Mouse (Mus musculus) spleen, postnatal 0 days (tissue): Measurements from ENCODE around the gene Ccdc12. TPM values are rescaled to one million over a fixed set of nuclear protein-coding genes. Genes with fewer than 3 reads are reported as not detected.

ENCODE experiments used
- polyA plus RNA-seq: library from polyadenylated mRNA; unstranded; fragments of >200 nt; fragmentation: Nextera tagmentation; extraction: Ambion mirVana; gene quantifications from 2 replicates; pipeline ENCODE4 v1.2.1, GENCODE M21; 2015

The Ccdc12 gene
- polyA plus RNA-seq, result 108 and 121 TPM in 2 replicates

GRCm38 (mm10) chr9:110656249-110657221 lies at the start of gene Ccdc12:
Gene Ccdc12, plus strand, starts transcription at chr9:110656503.

GRCm38 (mm10) chr9:110624361-110625166 lies 31.7 kb upstream of the Ccdc12 start, which contains the start of gene Nradd:
Gene Nradd, minus strand, starts transcription at chr9:110624452.

GRCm38 (mm10) chr9:110653655-110654461 lies 2.4 kb upstream of the Ccdc12 start, which contains the start of gene Nbeal2:
Gene Nbeal2, minus strand, starts transcription at chr9:110654161.

GRCm38 (mm10) chr9:110741711-110742294 lies 85.5 kb downstream of the Ccdc12 start, which contains the start of gene Myl3:
Gene Myl3, plus strand, starts transcription at chr9:110741861.

GRCm38 (mm10) chr9:110746961-110747360 lies 90.7 kb downstream of the Ccdc12 start, which contains the start of gene Pth1r:
Gene Pth1r, minus strand, starts transcription at chr9:110747145.

Other genes with a start within 250 kb of the Ccdc12 start
- 4.5 and 5.6 TPM in 2 replicates for gene Ptpn23, start 248.3 kb upstream of the Ccdc12 start, polyA plus RNA-seq
- gene Ngp, start 236.8 kb upstream of the Ccdc12 start, polyA plus RNA-seq, result 845 and 1,245 TPM in 2 replicates
- gene Klhl18, start 179.8 kb upstream of the Ccdc12 start, polyA plus RNA-seq, result 4.7 and 4.8 TPM in 2 replicates
- gene Kif9, start 179.5 kb upstream of the Ccdc12 start, polyA plus RNA-seq, result 0.58 and 0.64 TPM in 2 replicates
- gene Setd2, start 123.9 kb upstream of the Ccdc12 start, polyA plus RNA-seq, result 21.6 and 25.6 TPM in 2 replicates
- 8.8 and 9.2 TPM in 2 replicates for gene Nradd, start 32.1 kb upstream of the Ccdc12 start, polyA plus RNA-seq
- 4.9 and 6.2 TPM in 2 replicates for gene Nbeal2, start 2.3 kb upstream of the Ccdc12 start, polyA plus RNA-seq
- 0.17 TPM in 1 of 2 replicates, not detected in the other for gene Myl3, start 85.4 kb downstream of the Ccdc12 start, polyA plus RNA-seq
- gene Pth1r, start 90.6 kb downstream of the Ccdc12 start, polyA plus RNA-seq, result 10.2 and 12.6 TPM in 2 replicates
- gene Prss42, start 141.7 kb downstream of the Ccdc12 start, polyA plus RNA-seq, result not detected in 2 replicates
- not detected in 2 replicates for gene Prss44, start 157.5 kb downstream of the Ccdc12 start, polyA plus RNA-seq
- not detected in 2 replicates for gene Prss43, start 170.2 kb downstream of the Ccdc12 start, polyA plus RNA-seq
- gene Prss45, start 178.1 kb downstream of the Ccdc12 start, polyA plus RNA-seq, result not detected in 2 replicates
- not detected in 2 replicates for gene Prss46, start 188.0 kb downstream of the Ccdc12 start, polyA plus RNA-seq
- 34.7 and 38.5 TPM in 2 replicates for gene Prss50, start 201.5 kb downstream of the Ccdc12 start, polyA plus RNA-seq
- 1.5 and 1.6 TPM in 2 replicates for gene Als2cl, start 223.4 kb downstream of the Ccdc12 start, polyA plus RNA-seq
- 0.46 and 0.53 TPM in 2 replicates for gene Tmie, start 223.6 kb downstream of the Ccdc12 start, polyA plus RNA-seq